Mouse (Mus musculus) retina, adult 2 months (tissue): ENCODE results near the gene Duox2.

ENCODE experiments used
- DNase-seq: peaks from one replicate; pipeline ENCODE4 v3.0.0-alpha.2; 2012; ENCODE audit warnings: low read depth, low spot score

The Duox2 gene

DNA sequence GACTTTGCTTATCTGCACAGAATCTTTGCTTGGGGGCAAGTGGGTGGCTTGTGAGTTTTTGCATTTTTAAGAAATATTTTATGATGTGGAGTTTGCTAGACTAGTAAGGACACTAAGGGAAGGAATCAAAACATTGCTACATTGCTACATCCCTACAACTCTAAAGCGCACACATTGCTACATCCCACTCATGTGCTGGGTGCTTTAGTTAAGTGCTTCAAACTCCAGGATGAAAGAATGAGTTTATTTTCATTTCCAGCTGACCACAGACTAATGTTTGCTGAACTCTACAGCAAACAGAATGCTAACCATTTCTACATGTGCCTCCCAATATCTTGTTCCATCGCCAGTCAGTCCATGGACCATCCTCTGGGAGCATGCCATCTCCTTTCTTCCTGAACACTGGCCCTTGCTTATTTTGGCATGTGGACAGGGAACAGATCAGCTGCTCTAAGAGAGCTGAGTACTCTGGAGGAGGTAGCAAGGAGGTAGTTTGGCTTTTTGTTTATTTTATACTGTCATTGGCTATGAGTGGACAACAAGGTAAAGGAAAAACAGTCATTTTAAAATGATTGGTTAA, 60.3 kb downstream of the Duox2 start:
- DNase-seq, result no peak

DNA sequence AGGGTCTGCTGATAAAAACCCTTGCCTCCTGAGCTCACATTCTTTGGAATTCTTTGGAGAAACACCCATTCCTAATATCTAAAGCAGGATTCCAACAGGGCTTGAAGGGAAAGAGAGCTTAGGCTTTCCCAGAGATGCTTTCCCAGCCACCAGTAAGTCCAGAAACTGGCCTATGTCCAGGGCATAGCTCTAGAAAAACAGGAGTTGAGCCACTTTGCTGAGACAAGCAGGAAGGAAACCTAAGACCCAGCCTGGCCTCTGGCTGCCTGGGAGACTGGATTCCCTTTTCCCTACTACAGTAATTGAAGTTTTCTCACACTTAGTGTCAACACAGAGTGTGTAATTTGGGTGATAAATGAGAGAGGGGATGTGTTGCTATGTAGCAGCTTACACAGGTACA, 61.9 kb downstream of the Duox2 start:
- no peak for DNase-seq

GRCm38 (mm10) chr2:122235425-122235824, 62.8 kb downstream of the Duox2 start:
- DNase-seq, result no peak

- peak; percentile 37 for DNase-seq
Observed at GRCm38 (mm10) chr2:122234611-122235288, 63.5 kb downstream of the Duox2 start, which contains the start of gene Sord. TSS of gene Sord (plus strand) at chr2:122234749.

GRCm38 (mm10) chr2:122233759-122234557, 64.3 kb downstream of the Duox2 start:
- DNase-seq, result peak; percentile 22

DNA sequence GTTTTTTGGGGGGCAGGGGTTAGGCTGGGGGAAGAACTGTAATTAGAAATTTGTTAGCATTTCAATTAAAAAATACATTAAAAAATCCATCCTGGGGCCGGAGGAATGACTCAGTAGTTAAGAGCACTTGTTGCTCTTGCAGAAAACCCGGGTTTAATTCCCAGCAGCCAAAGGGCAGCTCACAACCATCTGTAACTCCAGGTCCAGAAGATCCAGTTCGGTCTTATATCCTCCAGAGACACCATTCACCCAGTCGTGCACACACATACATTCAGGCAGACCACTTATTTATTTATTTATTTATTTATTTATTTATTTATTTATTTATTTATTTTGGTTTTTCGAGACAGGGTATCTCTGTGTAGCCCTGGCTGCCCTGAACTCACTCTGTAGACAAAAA, 64.9 kb downstream of the Duox2 start:
- no peak for DNase-seq

DNA sequence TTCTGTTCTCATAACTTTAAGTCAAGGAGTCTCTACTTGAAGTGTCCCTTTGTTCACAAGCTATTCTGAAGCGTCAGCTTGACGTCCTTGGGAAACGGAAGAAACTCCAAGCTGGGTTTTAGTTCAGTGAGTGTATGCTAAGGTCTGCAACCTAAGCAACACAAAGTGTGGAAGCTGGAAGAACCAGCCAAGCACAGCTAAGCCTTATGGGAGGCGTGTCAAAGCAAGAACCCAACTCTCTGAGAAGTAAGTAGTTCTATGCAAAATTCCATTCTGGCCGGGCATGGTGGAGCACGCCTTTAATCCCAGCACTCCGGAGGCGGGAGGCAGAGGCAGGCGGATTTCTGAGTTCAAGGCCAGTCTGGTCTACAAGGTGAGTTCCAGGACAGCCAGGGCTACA, 66.6 kb downstream of the Duox2 start:
- DNase-seq, result no peak

GRCm38 (mm10) chr2:122230395-122230794, 67.9 kb downstream of the Duox2 start:
- no peak for DNase-seq
